Comparison of ENCODE assay signal across 10 mouse cellular contexts in the genomic region with DNA sequence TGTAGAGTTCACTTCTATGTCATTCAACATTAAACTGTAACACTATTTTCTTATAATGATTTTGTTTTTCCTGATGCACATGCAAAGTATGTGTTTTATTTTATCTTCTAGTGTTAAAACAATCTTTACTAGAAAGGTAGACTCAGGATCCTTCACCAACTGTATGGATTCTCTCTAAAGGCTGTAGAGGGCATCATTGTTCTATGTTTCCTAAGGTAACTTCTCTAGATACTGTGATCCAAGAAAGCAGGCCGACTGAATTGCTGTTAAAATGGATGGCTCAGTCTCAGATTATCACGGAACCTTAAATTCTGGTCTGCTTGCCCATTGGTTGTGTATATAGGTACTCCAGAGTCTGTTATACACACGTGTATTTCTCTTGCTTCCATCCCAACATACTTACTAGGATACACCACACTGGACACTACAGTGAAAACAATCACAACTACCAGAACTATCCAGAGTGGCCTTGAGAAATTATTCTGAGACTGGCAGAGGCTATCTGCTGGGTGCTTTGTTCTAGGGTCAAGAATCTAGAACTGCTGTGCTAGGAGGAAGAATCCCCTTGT. TPM values are rescaled to one million over a fixed set of nuclear protein-coding genes. Genes with fewer than 3 reads are reported as not detected.
DNase-seq lines count a peak whose midpoint lies in the region; ATAC-seq lines count a peak whose summit lies in the region.
"Had no signal": no experiment of that assay in that cellular context is flagged by ENCODE, and none has a peak within 500 bp of the region (broad histone marks: within the 10 kb centered on the region; RNA-seq: fewer than 3 reads in every experiment).

No protein-coding gene starts in this region.

- ATAC-seq in kidney, embryonic 14.5 days (ENCODE audit: low FRiP score, low TSS enrichment): peak; percentile 71
- ATAC-seq in megakaryocyte, adult 5-6 weeks (ENCODE audit: poor library complexity, severe bottlenecking): peak; percentile 43; the same call in 1 of the 2 replicates

- no peak overlapping the region for H3K27ac ChIP-seq in kidney, embryonic 14.5 days (ENCODE audit: low read depth, low read length)

- H3K36me3 ChIP-seq in kidney, embryonic 14.5 days (ENCODE audit: control insufficient read depth, insufficient read depth, low read length): no peaks in the 10 kb centered on the region

- H3K9me3 ChIP-seq in kidney, embryonic 14.5 days (ENCODE audit: control insufficient read depth, low read length): no peaks in the 10 kb centered on the region

- H3K4me3 ChIP-seq in kidney, embryonic 14.5 days (ENCODE audit: low read length): no peak overlapping the region

- no peak overlapping the region for H3K4me2 ChIP-seq in kidney, embryonic 14.5 days (replicated peaks; ENCODE audit: low read depth, low read length)

- no peaks in the 10 kb centered on the region for H3K4me1 ChIP-seq in kidney, embryonic 14.5 days (ENCODE audit: control insufficient read depth, insufficient read depth, low read length)

- H3K27me3 ChIP-seq in kidney, embryonic 14.5 days (ENCODE audit: control insufficient read depth, insufficient read depth, low read length): no peaks in the 10 kb centered on the region

- no peak overlapping the region for H3K9ac ChIP-seq in kidney, embryonic 14.5 days (ENCODE audit: low read depth, low read length)

- no peak for DNase-seq in kidney, postnatal 10 days
- peak; percentile 45 for DNase-seq in MN1 (ENCODE audit: low spot score)
- DNase-seq in embryo, embryonic 10.5 days (ENCODE audit: low spot score): peak; percentile 67
- DNase-seq in adrenal gland, postnatal 25 days: no peak
- no peak for DNase-seq in gastrocnemius, adult 8-10 months (ENCODE audit: low spot score in 2 of 2)
- DNase-seq in thymus, postnatal 10 days (ENCODE audit: low spot score in 2 of 2): no peak

- WGBS in kidney, embryonic 14.5 days: 54% methylated on average over 3 of the region's 3 CpGs

RNA-seq across cellular contexts. Expression of gene AL731706.1, which starts 23.2 kb away (rescaled TPM):
- polyA plus RNA-seq in kidney, embryonic 14.5 days (2014; fragmentation: Nextera tagmentation; extraction: Ambion mirVana): 32.0 and 43.5 TPM in 2 replicates
- total RNA-seq in megakaryocyte, adult 5-6 weeks (2015): 8.2 and 9.1 TPM in 2 replicates
- total RNA-seq in megakaryocyte, adult 5-6 weeks (2017): 15.7 and 18.2 TPM in 2 replicates
- total RNA-seq in adrenal gland, postnatal 25 days (2021): 19.4 and 21.0 TPM in 2 replicates
- total RNA-seq in gastrocnemius, adult 8-10 months (2022): 10 to 100 TPM; 17.5 to 32.7 (median 25.3) TPM

RNA-seq across cellular contexts. Expression of gene Mkks, which starts 23.2 kb away (rescaled TPM):
- 18.0 and 20.7 TPM in 2 replicates for polyA plus RNA-seq in kidney, embryonic 14.5 days (2014; fragmentation: Nextera tagmentation; extraction: Ambion mirVana)
- total RNA-seq in megakaryocyte, adult 5-6 weeks (2015): 22.0 and 25.6 TPM in 2 replicates
- total RNA-seq in megakaryocyte, adult 5-6 weeks (2017): 4.8 and 5.9 TPM in 2 replicates
- 18.8 TPM in 2 replicates for total RNA-seq in adrenal gland, postnatal 25 days (2021)
- 10 to 100 TPM; 23.0 to 47.3 (median 34.3) TPM for total RNA-seq in gastrocnemius, adult 8-10 months (2022)

RNA-seq across cellular contexts. Expression of gene Slx4ip, which starts 23.4 kb away (rescaled TPM):
- 6.8 and 7.8 TPM in 2 replicates for polyA plus RNA-seq in kidney, embryonic 14.5 days (2014; fragmentation: Nextera tagmentation; extraction: Ambion mirVana)
- total RNA-seq in megakaryocyte, adult 5-6 weeks (2015): 6.1 and 8.5 TPM in 2 replicates
- 3.2 and 4.3 TPM in 2 replicates for total RNA-seq in megakaryocyte, adult 5-6 weeks (2017)
- total RNA-seq in adrenal gland, postnatal 25 days (2021): 7.7 and 8.5 TPM in 2 replicates
- 1 to 10 TPM; 2.5 to 3.8 (median 3.1) TPM for total RNA-seq in gastrocnemius, adult 8-10 months (2022)

RNA-seq across cellular contexts. Expression of gene AL731706.2, which starts 28.9 kb away (rescaled TPM):
- polyA plus RNA-seq in kidney, embryonic 14.5 days (2014; fragmentation: Nextera tagmentation; extraction: Ambion mirVana): 40.6 and 44.1 TPM in 2 replicates
- total RNA-seq in megakaryocyte, adult 5-6 weeks (2015): 35.9 and 57.9 TPM in 2 replicates
- total RNA-seq in megakaryocyte, adult 5-6 weeks (2017): not detected in 2 replicates
- total RNA-seq in adrenal gland, postnatal 25 days (2021): 14.1 and 20.4 TPM in 2 replicates
- total RNA-seq in gastrocnemius, adult 8-10 months (2022): 10 to 100 TPM in 3 of 4 experiments, 1 to 10 TPM in 1; 9.4 to 39.7 (median 30.9) TPM
- polyA plus RNA-seq: gonadal fat pad, adult 2 months; small intestine, adult 2 months had no signal

Comparison
In these comparisons a context has a peak if more than half of its experiments do, and no peak if none do; other contexts are left out.
1. DNase-seq: peak in MN1 (single experiment) and embryo, embryonic 10.5 days (single experiment); none in kidney, postnatal 10 days (single experiment), adrenal gland, postnatal 25 days (single experiment), gastrocnemius, adult 8-10 months (0 of 2) and thymus, postnatal 10 days (0 of 2).